Comparison of ENCODE assay signal across 34 mouse cellular contexts in the genomic region with DNA sequence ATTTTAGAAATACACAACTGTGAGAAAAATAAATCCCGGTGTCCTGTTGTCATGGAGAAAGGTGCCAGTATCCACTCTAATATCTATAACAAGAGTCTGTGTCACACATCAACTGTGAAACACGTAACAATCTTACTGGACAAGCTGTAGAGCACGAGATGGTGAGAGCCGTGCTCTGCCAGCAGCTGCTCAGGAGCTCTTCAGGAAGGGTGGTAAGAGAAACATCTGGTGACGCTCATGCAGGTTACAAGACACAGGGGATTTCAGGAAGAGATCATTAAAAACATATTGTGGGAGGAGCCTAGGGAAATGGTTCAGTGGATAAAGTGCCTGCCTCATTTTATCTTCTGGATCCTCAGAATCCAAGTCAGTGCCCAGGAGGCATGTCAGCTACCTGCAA.
"Had no signal": no experiment of that assay in that cellular context is flagged by ENCODE, and none has a peak within 500 bp of the region (broad histone marks: within the 10 kb centered on the region; RNA-seq: fewer than 3 reads in every experiment).

No protein-coding gene starts in this region.

- H3K27me3 ChIP-seq: heart, embryonic 12.5 days; heart, embryonic 13.5 days; heart, embryonic 15.5 days; hindbrain, embryonic 12.5 days; hindbrain, embryonic 13.5 days; hindbrain, embryonic 15.5 days; intestine, embryonic 15.5 days; kidney, embryonic 15.5 days had no signal

- DNase-seq: heart, postnatal 14 days; heart, postnatal 36 days; heart, postnatal 4 days; kidney, adult 11 months; kidney, adult 18-20 months; kidney, adult 2 months; kidney, adult 8-10 months; kidney, adult 9 months; kidney, postnatal 10 days; kidney, postnatal 14 days; kidney, postnatal 25 days; kidney, postnatal 36 days; kidney, postnatal 4 days; layer of hippocampus, adult 9-11 months; layer of hippocampus, postnatal 36 days had no signal

- H3K9me3 ChIP-seq: heart, embryonic 10.5 days; heart, embryonic 12.5 days; heart, embryonic 13.5 days; heart, embryonic 15.5 days; hindbrain, embryonic 10.5 days; hindbrain, embryonic 12.5 days; hindbrain, embryonic 13.5 days; hindbrain, embryonic 15.5 days; intestine, embryonic 15.5 days; kidney, embryonic 15.5 days had no signal

- H3K4me2 ChIP-seq: heart, embryonic 11.5 days; heart, embryonic 12.5 days; heart, embryonic 13.5 days; heart, embryonic 15.5 days; hindbrain, embryonic 12.5 days; hindbrain, embryonic 13.5 days; hindbrain, embryonic 14.5 days; hindbrain, embryonic 15.5 days; intestine, embryonic 15.5 days; kidney, embryonic 15.5 days had no signal

- H3K9ac ChIP-seq: heart, embryonic 12.5 days; heart, embryonic 13.5 days; heart, embryonic 15.5 days; hindbrain, embryonic 12.5 days; hindbrain, embryonic 13.5 days; hindbrain, embryonic 14.5 days; hindbrain, embryonic 15.5 days; intestine, embryonic 15.5 days; kidney, embryonic 15.5 days had no signal

- H3K36me3 ChIP-seq: heart, embryonic 10.5 days; heart, embryonic 12.5 days; heart, embryonic 13.5 days; heart, embryonic 15.5 days; hindbrain, embryonic 10.5 days; hindbrain, embryonic 12.5 days; hindbrain, embryonic 13.5 days; hindbrain, embryonic 15.5 days; intestine, embryonic 15.5 days; kidney, embryonic 15.5 days had no signal

- H3K4me1 ChIP-seq: heart, embryonic 15.5 days; hindbrain, embryonic 10.5 days; hindbrain, embryonic 12.5 days; hindbrain, embryonic 13.5 days; hindbrain, embryonic 15.5 days; intestine, embryonic 15.5 days had no signal

- H3K27ac ChIP-seq: heart, embryonic 10.5 days; heart, embryonic 15.5 days; hindbrain, embryonic 10.5 days; hindbrain, embryonic 12.5 days; hindbrain, embryonic 13.5 days; hindbrain, embryonic 14.5 days; hindbrain, embryonic 15.5 days; hindbrain, postnatal 0 days; intestine, embryonic 15.5 days; kidney, embryonic 15.5 days; kidney, postnatal 0 days; layer of hippocampus, adult 2 months had no signal

- ATAC-seq: hindbrain, embryonic 16.5 days; hindbrain, postnatal 0 days; inflammation-experienced regulatory T-cells, adult 6 months; intestine, embryonic 15.5 days; intestine, embryonic 16.5 days; intestine, postnatal 0 days had no signal

- H3K4me3 ChIP-seq: heart, embryonic 10.5 days; heart, embryonic 12.5 days; heart, embryonic 13.5 days; heart, embryonic 15.5 days; hindbrain, embryonic 10.5 days; hindbrain, embryonic 12.5 days; hindbrain, embryonic 13.5 days; hindbrain, embryonic 15.5 days; intestine, embryonic 15.5 days; kidney, embryonic 15.5 days; layer of hippocampus, adult 2 months had no signal
